Mouse (Mus musculus): ENCODE data around the gene Psmb5. TPM values are rescaled to one million over a fixed set of nuclear protein-coding genes. Genes with fewer than 3 reads are reported as not detected.

Gene Psmb5
- polyA plus RNA-seq, 1 experiment from 2014 or later = 335 TPM

DNA sequence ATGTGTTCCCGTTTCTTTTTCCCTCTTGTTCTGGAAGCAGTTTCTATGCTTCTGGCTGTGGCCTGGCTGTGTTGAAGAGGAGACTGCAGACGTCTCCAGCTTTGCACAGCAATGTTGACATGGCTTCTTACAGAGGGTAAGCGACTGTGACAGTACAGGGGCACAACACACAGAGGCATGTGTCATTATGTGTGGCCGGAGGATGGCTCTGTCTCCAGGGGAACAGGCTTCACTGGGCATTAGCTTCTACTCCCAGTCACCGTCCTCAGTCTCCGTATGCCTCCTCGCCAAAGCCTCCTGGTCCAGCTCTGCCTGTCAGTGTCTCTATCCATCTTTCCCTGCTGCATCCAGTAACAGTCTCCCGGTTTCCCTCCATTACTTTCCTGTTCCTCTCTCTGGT lies 10.6 kb downstream of the Psmb5 start:
- no peak overlapping the region for H3K27ac ChIP-seq (replicated peaks; ENCODE audit: low read depth, low read length)
- H3K9ac ChIP-seq (ENCODE audit: low read depth, low read length) = no peak overlapping the region
- ATAC-seq (ENCODE audit: low read depth) = no peak
- H3K4me3 ChIP-seq (ENCODE audit: low read depth, low read length) = no peak overlapping the region
- DNase-seq (ENCODE audit: low spot score) = no peak
- H3K36me3 ChIP-seq (ENCODE audit: control insufficient read depth, insufficient read depth, low read length) = 0 out of 2 replicates have a peak, but pooled peaks cover 8% of the 10 kb centered on the region
- H3K27me3 ChIP-seq (replicated peaks; ENCODE audit: control insufficient read depth, insufficient read depth, low read length) = no peaks in the 10 kb centered on the region
- H3K4me1 ChIP-seq (ENCODE audit: control insufficient read depth, insufficient read depth, low read length) = peaks cover 17% of the 10 kb centered on the region
- H3K4me2 ChIP-seq (ENCODE audit: low read depth, low read length) = no peak overlapping the region
- WGBS = 57% methylated on average over 8 of the region's 8 CpGs
- H3K9me3 ChIP-seq (ENCODE audit: control insufficient read depth, low read length) = no peaks in the 10 kb centered on the region

DNA sequence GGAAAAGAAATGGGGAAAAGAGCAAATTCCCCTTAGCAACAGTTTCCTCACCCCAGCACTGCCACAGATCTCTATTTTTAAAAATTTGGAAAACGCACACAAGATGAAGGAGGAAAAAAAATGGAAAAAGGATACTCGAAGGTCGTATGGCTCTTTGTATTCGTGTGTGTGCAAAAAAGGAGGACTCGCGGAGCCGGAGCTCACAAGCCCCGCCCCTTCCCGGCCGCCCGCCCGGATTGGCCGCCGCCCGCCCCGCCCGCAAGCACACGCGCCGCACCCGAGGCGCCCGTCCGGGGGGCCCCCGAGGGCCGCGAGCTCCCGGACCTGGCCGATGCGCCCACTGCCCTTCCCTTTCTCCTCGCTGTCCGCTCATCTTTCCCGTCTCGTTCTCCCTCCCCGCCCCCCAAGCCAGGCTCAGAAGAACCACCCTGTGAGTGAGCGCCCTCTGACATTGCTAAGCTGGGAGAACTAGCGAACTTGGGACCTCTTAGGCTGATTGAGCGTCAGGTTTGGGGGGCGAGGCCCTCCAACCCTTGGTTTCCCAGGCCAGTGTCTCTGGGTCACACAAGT lies 12.0 kb downstream of the Psmb5 start, which contains the start of gene 4931414P19Rik:
4931414P19Rik (minus strand) TSS at position 242 of the 570 bp plus-strand sequence.
- H3K9ac ChIP-seq (ENCODE audit: low read depth, low read length) = peak within 1 kb of the TSS; percentile 69
- no peaks in the 10 kb centered on the region for H3K36me3 ChIP-seq (ENCODE audit: control insufficient read depth, insufficient read depth, low read length)
- DNase-seq (ENCODE audit: low spot score) (peak; percentile 90), ATAC-seq (ENCODE audit: low read depth) (peak; percentile 13)
- H3K4me3 ChIP-seq (ENCODE audit: low read depth, low read length) = peak within 1 kb of the TSS; percentile 54
- H3K4me1 ChIP-seq (ENCODE audit: control insufficient read depth, insufficient read depth, low read length) = peaks cover 17% of the 10 kb centered on the region
- no peaks in the 10 kb centered on the region for H3K9me3 ChIP-seq (ENCODE audit: control insufficient read depth, low read length)
- H3K27ac ChIP-seq (replicated peaks; ENCODE audit: low read depth, low read length) = peak within 1 kb of the TSS; percentile 83
- peak within 1 kb of the TSS; percentile 67 for H3K4me2 ChIP-seq (ENCODE audit: low read depth, low read length)
- under 1% methylated on average over 26 of the region's 39 CpGs for WGBS
- H3K27me3 ChIP-seq (replicated peaks; ENCODE audit: control insufficient read depth, insufficient read depth, low read length) = no peaks in the 10 kb centered on the region

DNA sequence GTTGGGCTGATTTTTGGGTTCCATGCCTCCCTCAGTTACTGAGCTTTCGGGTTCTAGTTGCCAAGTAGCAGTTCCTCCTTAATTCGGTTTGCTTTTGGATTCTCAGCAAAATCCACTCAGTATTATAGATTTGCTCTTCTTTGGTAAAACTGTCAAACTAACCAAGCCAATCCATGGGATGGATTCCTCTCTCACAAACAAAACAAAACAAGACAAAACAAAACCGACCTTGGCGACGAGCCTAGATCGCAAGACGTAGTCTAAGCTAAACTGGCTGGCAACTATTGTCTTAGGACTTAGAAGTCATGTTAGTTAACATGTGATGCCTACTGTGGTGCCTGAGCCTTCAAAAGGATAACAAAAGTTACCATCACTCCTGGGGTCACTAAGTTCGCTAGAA lies 14.1 kb downstream of the Psmb5 start:
- peak overlapping the region; percentile 62 for H3K4me3 ChIP-seq (ENCODE audit: low read depth, low read length)

DNA sequence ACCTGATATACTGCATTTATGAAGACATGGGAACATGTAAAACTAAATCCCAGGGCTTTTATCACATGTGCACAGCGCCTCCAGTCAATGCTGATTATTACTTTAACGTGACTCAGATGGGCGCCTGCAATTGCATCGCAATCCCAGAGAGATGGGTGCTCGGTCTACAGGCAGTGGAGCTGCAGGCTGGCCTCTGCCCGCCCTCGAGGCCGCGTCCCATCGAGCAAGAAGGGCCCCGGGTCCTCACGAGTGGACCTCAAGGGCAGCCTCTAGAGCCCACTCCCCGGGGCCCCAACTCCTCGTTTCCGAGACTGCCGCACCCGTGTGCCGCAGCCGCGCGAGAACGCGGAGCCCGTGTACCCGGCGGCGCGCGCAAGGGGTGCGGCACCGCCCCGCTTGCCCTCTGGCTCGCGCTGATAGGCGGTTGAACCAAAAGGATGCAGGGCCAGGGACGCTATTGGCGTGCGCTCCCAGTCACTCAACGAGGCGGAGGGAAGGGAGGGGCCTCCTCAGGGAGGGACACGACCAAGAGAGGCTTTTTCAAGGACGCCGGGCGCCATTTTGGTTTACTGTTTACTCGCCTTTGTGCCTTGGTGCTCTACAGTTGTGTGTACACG lies 14.7 kb downstream of the Psmb5 start:
- no peaks in the 10 kb centered on the region for H3K36me3 ChIP-seq (ENCODE audit: control insufficient read depth, insufficient read depth, low read length)
- H3K9ac ChIP-seq (ENCODE audit: low read depth, low read length) = peak overlapping the region; percentile 87
- peak overlapping the region; percentile 94 for H3K27ac ChIP-seq (replicated peaks; ENCODE audit: low read depth, low read length)
- WGBS = under 1% methylated on average over 44 of the region's 46 CpGs
- peak overlapping the region; percentile 62 for H3K4me3 ChIP-seq (ENCODE audit: low read depth, low read length)
- peaks cover 17% of the 10 kb centered on the region for H3K4me1 ChIP-seq (ENCODE audit: control insufficient read depth, insufficient read depth, low read length)
- no peaks in the 10 kb centered on the region for H3K27me3 ChIP-seq (replicated peaks; ENCODE audit: control insufficient read depth, insufficient read depth, low read length)
- DNase-seq (ENCODE audit: low spot score) = peak; percentile 99
- peak; percentile 99 for ATAC-seq (ENCODE audit: low read depth)
- H3K9me3 ChIP-seq (ENCODE audit: control insufficient read depth, low read length) = no peaks in the 10 kb centered on the region
- H3K4me2 ChIP-seq (ENCODE audit: low read depth, low read length) = peak overlapping the region; percentile 54

More for the DNA sequence above, 14.1 kb downstream of the Psmb5 start:
- ATAC-seq (ENCODE audit: low read depth) (no peak), DNase-seq (ENCODE audit: low spot score) (no peak)
- peaks cover 17% of the 10 kb centered on the region for H3K4me1 ChIP-seq (ENCODE audit: control insufficient read depth, insufficient read depth, low read length)
- peak overlapping the region; percentile 87; the same call in 1 of the 2 replicates for H3K9ac ChIP-seq (ENCODE audit: low read depth, low read length)
- no peaks in the 10 kb centered on the region for H3K27me3 ChIP-seq (replicated peaks; ENCODE audit: control insufficient read depth, insufficient read depth, low read length)
- H3K4me2 ChIP-seq (ENCODE audit: low read depth, low read length) = peak overlapping the region; percentile 54
- H3K9me3 ChIP-seq (ENCODE audit: control insufficient read depth, low read length) = no peaks in the 10 kb centered on the region
- whole genome bisulfite sequencing = 80% methylated on average over 8 of the region's 8 CpGs
- peak overlapping the region; percentile 94 for H3K27ac ChIP-seq (replicated peaks; ENCODE audit: low read depth, low read length)
- H3K36me3 ChIP-seq (ENCODE audit: control insufficient read depth, insufficient read depth, low read length) = no peaks in the 10 kb centered on the region

DNA sequence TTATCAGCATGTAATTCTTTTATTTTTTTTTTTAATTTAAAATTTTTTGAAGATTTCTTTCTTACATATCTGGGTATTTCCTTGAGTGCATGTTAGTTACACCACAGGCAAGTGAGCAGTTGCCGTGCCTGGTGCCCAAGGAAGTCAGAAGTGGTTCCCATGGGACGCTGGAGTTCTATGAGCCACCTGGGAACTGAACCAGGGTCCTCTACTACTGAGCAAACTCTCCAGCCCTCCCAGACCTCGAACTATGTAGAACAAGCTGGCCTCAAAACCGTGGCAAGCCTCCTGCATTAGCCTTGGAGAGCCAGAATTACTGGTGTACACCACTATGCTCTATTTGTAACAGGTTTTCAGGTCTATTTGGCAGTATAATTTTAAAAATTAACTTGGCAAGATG lies 15.2 kb downstream of the Psmb5 start:
- no peaks in the 10 kb centered on the region for H3K27me3 ChIP-seq (replicated peaks; ENCODE audit: control insufficient read depth, insufficient read depth, low read length)
- no peaks in the 10 kb centered on the region for H3K9me3 ChIP-seq (ENCODE audit: control insufficient read depth, low read length)
- peak; percentile 35 for DNase-seq (ENCODE audit: low spot score)
- no peaks in the 10 kb centered on the region for H3K36me3 ChIP-seq (ENCODE audit: control insufficient read depth, insufficient read depth, low read length)
- no peak for ATAC-seq (ENCODE audit: low read depth)
- peak overlapping the region; percentile 87 for H3K9ac ChIP-seq (ENCODE audit: low read depth, low read length)
- peaks cover 17% of the 10 kb centered on the region for H3K4me1 ChIP-seq (ENCODE audit: control insufficient read depth, insufficient read depth, low read length)
- H3K27ac ChIP-seq (replicated peaks; ENCODE audit: low read depth, low read length) = peak overlapping the region; percentile 94
- H3K4me3 ChIP-seq (ENCODE audit: low read depth, low read length) = peak overlapping the region; percentile 62
- WGBS = 36% methylated on average over 4 of the region's 4 CpGs
- H3K4me2 ChIP-seq (ENCODE audit: low read depth, low read length) = peak overlapping the region; percentile 54

DNA sequence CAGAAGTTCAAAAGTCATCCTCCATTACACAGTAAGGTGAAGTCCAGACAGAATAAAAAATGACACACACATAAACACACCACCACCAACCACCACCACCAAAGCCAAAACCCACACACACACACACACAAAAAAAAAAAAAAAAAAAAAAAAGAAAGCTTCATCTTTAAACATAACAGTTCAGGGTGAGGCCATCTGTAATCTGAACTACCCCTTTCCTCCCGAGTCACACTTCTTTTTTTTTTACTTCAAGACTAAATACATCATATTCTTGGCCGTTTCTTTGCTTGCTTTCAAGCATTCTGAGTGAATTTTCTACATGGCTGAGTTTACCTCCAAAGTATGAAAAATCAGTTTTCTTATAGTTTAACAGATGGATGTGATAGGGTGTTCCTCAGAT lies 16.2 kb downstream of the Psmb5 start:
- Histone ChIP-seq H3K27ac (replicated peaks; ENCODE audit: low read depth, low read length) (no peak overlapping the region), H3K9ac (ENCODE audit: low read depth, low read length) (no peak overlapping the region), H3K4me1 (ENCODE audit: control insufficient read depth, insufficient read depth, low read length) (peaks cover 17% of the 10 kb centered on the region), H3K36me3 (ENCODE audit: control insufficient read depth, insufficient read depth, low read length) (no peaks in the 10 kb centered on the region), H3K4me2 (ENCODE audit: low read depth, low read length) (no peak overlapping the region), H3K4me3 (ENCODE audit: low read depth, low read length) (no peak overlapping the region), H3K9me3 (ENCODE audit: control insufficient read depth, low read length) (no peaks in the 10 kb centered on the region), H3K27me3 (replicated peaks; ENCODE audit: control insufficient read depth, insufficient read depth, low read length) (no peaks in the 10 kb centered on the region)
- DNase-seq (ENCODE audit: low spot score) (no peak), ATAC-seq (ENCODE audit: low read depth) (no peak)
- WGBS = 45% methylated on average over 2 of the region's 2 CpGs

DNA sequence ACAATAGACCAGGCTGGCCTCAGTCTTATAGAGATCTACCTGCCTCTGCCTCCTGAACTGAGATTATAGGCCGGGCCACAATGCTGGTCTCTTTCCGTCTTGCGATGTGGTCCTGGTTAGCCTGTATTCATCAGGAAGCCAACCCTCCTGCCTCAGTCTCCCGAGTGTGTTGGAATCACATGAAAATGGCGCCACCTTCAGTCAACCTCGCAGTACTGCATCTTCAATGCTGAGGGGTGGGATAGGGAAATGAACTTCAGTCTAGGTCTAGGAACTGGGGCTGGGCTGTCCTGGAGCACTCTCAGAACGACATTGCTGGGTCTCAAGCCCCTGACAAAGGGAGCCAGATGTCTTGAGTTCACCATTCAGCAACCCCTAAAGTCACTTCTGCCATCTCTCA lies 20.7 kb downstream of the Psmb5 start:
- Histone ChIP-seq H3K27ac (replicated peaks; ENCODE audit: low read depth, low read length) (no peak overlapping the region), H3K36me3 (ENCODE audit: control insufficient read depth, insufficient read depth, low read length) (peaks cover 18% of the 10 kb centered on the region), H3K9me3 (ENCODE audit: control insufficient read depth, low read length) (no peaks in the 10 kb centered on the region), H3K27me3 (replicated peaks; ENCODE audit: control insufficient read depth, insufficient read depth, low read length) (no peaks in the 10 kb centered on the region), H3K4me3 (ENCODE audit: low read depth, low read length) (no peak overlapping the region), H3K9ac (ENCODE audit: low read depth, low read length) (no peak overlapping the region), H3K4me2 (ENCODE audit: low read depth, low read length) (no peak overlapping the region), H3K4me1 (ENCODE audit: control insufficient read depth, insufficient read depth, low read length) (no peaks in the 10 kb centered on the region)
- WGBS = 80% methylated on average over 7 of the region's 7 CpGs
- DNase-seq (ENCODE audit: low spot score) = no peak
- no peak for ATAC-seq (ENCODE audit: low read depth)

DNA sequence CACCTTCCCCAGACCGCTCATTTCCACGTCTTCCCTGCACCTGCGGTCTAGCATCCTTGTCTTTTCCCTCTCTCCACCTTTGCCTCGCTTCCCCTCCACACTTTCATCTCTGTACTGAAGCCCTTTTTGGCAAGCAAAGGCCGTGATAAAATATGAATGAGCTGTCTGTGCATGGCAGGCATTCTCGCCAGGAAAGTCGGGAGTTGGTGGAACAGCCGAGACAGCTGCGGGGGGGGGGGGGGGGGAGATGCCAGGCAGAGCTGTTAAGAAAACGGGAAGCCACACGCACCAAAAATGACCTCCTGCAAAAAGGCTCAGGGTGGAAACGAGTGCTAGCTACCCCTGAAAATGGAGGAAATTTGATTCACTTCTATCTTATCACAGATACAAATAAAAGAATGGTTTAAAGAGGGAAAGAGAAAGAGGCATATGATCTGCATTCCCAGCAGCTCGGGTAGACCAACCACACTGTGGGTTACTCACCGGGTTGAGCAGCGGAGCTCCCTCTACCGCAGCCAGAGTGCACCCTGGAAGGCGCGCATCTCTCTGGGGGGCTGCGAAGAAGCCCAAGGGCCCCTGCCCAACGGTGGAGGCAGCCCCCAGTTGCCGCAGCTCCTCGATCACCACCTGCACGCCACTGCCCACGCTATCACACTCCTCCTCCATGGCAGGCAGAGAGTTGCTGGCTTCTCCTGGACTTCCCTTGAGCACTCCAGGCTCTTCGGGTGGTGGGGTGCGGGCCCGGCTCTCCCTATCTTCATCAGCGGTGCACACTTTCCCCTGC lies 23.0 kb downstream of the Psmb5 start:
- no peak for DNase-seq (ENCODE audit: low spot score)
- WGBS = 67% methylated on average over 27 of the region's 28 CpGs
- Histone ChIP-seq H3K4me1 (ENCODE audit: control insufficient read depth, insufficient read depth, low read length) (no peaks in the 10 kb centered on the region), H3K4me3 (ENCODE audit: low read depth, low read length) (no peak overlapping the region), H3K9ac (ENCODE audit: low read depth, low read length) (peak overlapping the region; percentile 42; the same call in 1 of the 2 replicates), H3K36me3 (ENCODE audit: control insufficient read depth, insufficient read depth, low read length) (peaks cover 18% of the 10 kb centered on the region), H3K27me3 (replicated peaks; ENCODE audit: control insufficient read depth, insufficient read depth, low read length) (no peaks in the 10 kb centered on the region), H3K27ac (replicated peaks; ENCODE audit: low read depth, low read length) (no peak overlapping the region), H3K4me2 (ENCODE audit: low read depth, low read length) (no peak overlapping the region), H3K9me3 (ENCODE audit: control insufficient read depth, low read length) (no peaks in the 10 kb centered on the region)
- no peak for ATAC-seq (ENCODE audit: low read depth)

All from embryonic facial prominence, embryonic 14.5 days (tissue).